Mouse (Mus musculus) myocyte (in vitro differentiated cells): ENCODE results near the gene Tjp2. TPM values are rescaled to one million over a fixed set of nuclear protein-coding genes. Genes with fewer than 3 reads are reported as not detected.

Experiments used
- H3K27me3 ChIP-seq: one replicate; pipeline ENCODE4 v1.6.1; 2011; ENCODE audit not compliant: control insufficient read depth, insufficient read depth, insufficient read length
- H3K36me3 ChIP-seq: one replicate; pipeline ENCODE4 v1.6.1; 2011; ENCODE audit not compliant: control insufficient read depth, insufficient read depth
- H3K4me2 ChIP-seq: one replicate; pipeline ENCODE4 v1.6.1; 2011; ENCODE audit warnings: low read depth, control low read depth
- H3K4me3 ChIP-seq: one replicate; pipeline ENCODE4 v1.5.1; 2011; ENCODE audit warnings: mild to moderate bottlenecking, control low read depth, moderate library complexity
- H3K79me2 ChIP-seq: one replicate; pipeline ENCODE4 v1.6.1; 2011; ENCODE audit not compliant: control insufficient read depth, insufficient read depth
- H3ac ChIP-seq: one replicate; pipeline ENCODE4 v1.6.1; 2011; ENCODE audit not compliant: control insufficient read depth, insufficient read length
- CEBPB ChIP-seq: IDR thresholded peaks from 2 replicates; pipeline ENCODE4 v1.6.1; 2011; ENCODE audit warnings: mild to moderate bottlenecking, moderate library complexity; ENCODE audit not compliant: poor library complexity, insufficient read depth, severe bottlenecking
- E2F4 ChIP-seq: IDR thresholded peaks from one replicate; pipeline ENCODE4 v1.6.1; 2011; ENCODE audit warnings: mild to moderate bottlenecking, control low read depth, moderate library complexity; ENCODE audit not compliant: insufficient read depth
- MAX ChIP-seq: IDR thresholded peaks from one replicate; pipeline ENCODE4 v1.6.1; 2011; ENCODE audit warnings: low read depth, mild to moderate bottlenecking, control low read depth
- MYOD1 ChIP-seq, 3 experiments: IDR thresholded peaks; one replicate each; pipeline ENCODE4 v1.6.1; 2011; ENCODE audit warnings: control low read depth in 2 of 3, low read depth in 2 of 3, mild to moderate bottlenecking in 2 of 3, moderate library complexity in 1 of 3; ENCODE audit not compliant: insufficient read length in 2 of 3, control insufficient read depth in 1 of 3
- MYOG ChIP-seq, 3 experiments: IDR thresholded peaks; one replicate each; pipeline ENCODE4 v1.6.1; 2011; ENCODE audit warnings: control low read depth in 2 of 3, low read depth in 2 of 3, mild to moderate bottlenecking in 2 of 3; ENCODE audit not compliant: insufficient read length in 2 of 3, control insufficient read depth in 1 of 3, insufficient read depth in 1 of 3
- POLR2A ChIP-seq: IDR thresholded peaks from one replicate; pipeline ENCODE4 v1.6.1; 2011; ENCODE audit warnings: low read depth, mild to moderate bottlenecking, control low read depth, moderate library complexity; ENCODE audit not compliant: insufficient read length
- POLR2AphosphoS2 ChIP-seq: IDR thresholded peaks from one replicate; pipeline ENCODE4 v1.6.1; 2011; ENCODE audit warnings: low read depth, control low read depth; ENCODE audit not compliant: insufficient read length
- REST ChIP-seq: IDR thresholded peaks from one replicate; pipeline ENCODE4 v1.6.1; 2011; ENCODE audit warnings: mild to moderate bottlenecking, control low read depth, moderate library complexity; ENCODE audit not compliant: insufficient read depth, insufficient read length
- SRF ChIP-seq: IDR thresholded peaks from one replicate; pipeline ENCODE4 v1.6.1; 2011; ENCODE audit warnings: low read depth; ENCODE audit not compliant: control insufficient read depth, insufficient read length
- TCF12 ChIP-seq: IDR thresholded peaks from one replicate; pipeline ENCODE4 v1.6.1; 2011; ENCODE audit warnings: mild to moderate bottlenecking, control low read depth; ENCODE audit not compliant: poor library complexity, insufficient read depth, severe bottlenecking
- TCF3 ChIP-seq: IDR thresholded peaks from one replicate; pipeline ENCODE4 v1.6.1; 2011; ENCODE audit warnings: low read depth, control low read depth; ENCODE audit not compliant: insufficient read length
- USF1 ChIP-seq: IDR thresholded peaks from one replicate; pipeline ENCODE4 v1.6.1; 2011; ENCODE audit warnings: low read depth, mild to moderate bottlenecking, control low read depth, moderate library complexity
- polyA plus RNA-seq: library from polyadenylated mRNA; unstranded; fragments of >200 nt; fragmentation: generic; extraction: Trizol; gene quantifications from one replicate; pipeline ENCODE4 v1.2.1, GENCODE M21; 2012; ENCODE audit warnings: missing spikeins

Tjp2 gene
- polyA plus RNA-seq, 1 experiment, result 5.2 TPM

DNA sequence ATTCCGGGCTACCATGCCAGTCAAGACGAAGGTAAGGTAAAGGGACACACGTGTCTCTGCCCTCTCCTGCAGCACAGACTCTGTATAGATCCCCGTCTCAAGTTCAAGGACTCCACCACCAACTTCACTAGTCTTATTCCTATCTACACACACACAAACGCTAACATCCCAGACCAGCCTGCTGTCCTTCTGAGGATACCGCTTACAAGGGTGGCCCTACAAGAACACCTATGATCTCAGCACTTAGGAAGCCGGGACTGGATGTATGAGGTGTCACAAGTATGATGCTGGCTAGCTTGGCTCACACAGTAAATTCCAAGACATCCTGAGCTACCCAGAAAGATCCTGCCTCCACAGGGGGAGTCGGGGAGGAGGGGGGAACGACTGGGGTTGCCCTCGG lies 13.7 kb downstream of the Tjp2 start:
- H3K79me2 ChIP-seq, result no peaks in the 10 kb centered on the region
- no peak overlapping the region for H3K4me3 ChIP-seq
- H3K4me2 ChIP-seq, result no peak overlapping the region
- no peak overlapping the region for H3ac ChIP-seq
- H3K36me3 ChIP-seq, result no peaks in the 10 kb centered on the region
- no peak for TF ChIP-seq MYOG (IDR thresholded peaks at IDR 0.05; ENCODE audit: control insufficient read depth in 1 of 3, insufficient read depth in 1 of 3, insufficient read length in 2 of 3, low read depth in 2 of 3)
- TF ChIP-seq TCF12, result no peak
- TF ChIP-seq E2F4, result no peak
- TF ChIP-seq REST, result no peak
- no peak for TF ChIP-seq USF1
- no peak for TF ChIP-seq SRF
- TF ChIP-seq MAX, result no peak
- no peak for TF ChIP-seq POLR2AphosphoS2
- no peak for TF ChIP-seq CEBPB
- TF ChIP-seq POLR2A, result no peak
- no peak for TF ChIP-seq TCF3
- no peaks in the 10 kb centered on the region for H3K27me3 ChIP-seq

DNA sequence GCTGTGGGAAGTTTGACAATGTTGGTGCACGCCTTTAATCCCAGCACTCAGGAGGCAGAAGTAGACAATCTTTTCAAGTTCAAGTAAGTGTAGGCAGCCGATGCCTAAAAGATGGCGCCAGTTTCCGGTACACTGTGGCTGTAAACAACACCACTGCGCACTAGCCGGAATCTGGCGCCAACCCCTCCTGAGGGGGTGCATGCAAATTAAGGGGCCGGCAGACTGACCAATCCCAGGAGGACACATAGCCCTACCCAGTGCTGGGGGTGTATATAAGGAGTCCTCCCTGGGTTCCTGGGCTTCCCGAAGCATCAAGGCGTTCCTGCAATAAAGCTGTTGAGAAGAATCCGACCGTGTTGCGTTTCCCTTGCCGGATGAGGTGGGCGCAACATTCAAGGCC lies 15.3 kb downstream of the Tjp2 start:
- Histone ChIP-seq H3K4me3 (no peak overlapping the region), H3K4me2 (no peak overlapping the region), H3K79me2 (no peaks in the 10 kb centered on the region), H3ac (no peak overlapping the region), H3K36me3 (no peaks in the 10 kb centered on the region), H3K27me3 (no peaks in the 10 kb centered on the region)
- TF ChIP-seq E2F4 (no peak), MAX (no peak), SRF (no peak), MYOD1 (IDR thresholded peaks at IDR 0.05; ENCODE audit: control insufficient read depth in 1 of 3, insufficient read length in 2 of 3, low read depth in 2 of 3) (no peak), POLR2AphosphoS2 (no peak), CEBPB (no peak), TCF3 (no peak), USF1 (no peak), MYOG (IDR thresholded peaks at IDR 0.05; ENCODE audit: control insufficient read depth in 1 of 3, insufficient read depth in 1 of 3, insufficient read length in 2 of 3, low read depth in 2 of 3) (no peak), REST (no peak), TCF12 (no peak), POLR2A (no peak)

DNA sequence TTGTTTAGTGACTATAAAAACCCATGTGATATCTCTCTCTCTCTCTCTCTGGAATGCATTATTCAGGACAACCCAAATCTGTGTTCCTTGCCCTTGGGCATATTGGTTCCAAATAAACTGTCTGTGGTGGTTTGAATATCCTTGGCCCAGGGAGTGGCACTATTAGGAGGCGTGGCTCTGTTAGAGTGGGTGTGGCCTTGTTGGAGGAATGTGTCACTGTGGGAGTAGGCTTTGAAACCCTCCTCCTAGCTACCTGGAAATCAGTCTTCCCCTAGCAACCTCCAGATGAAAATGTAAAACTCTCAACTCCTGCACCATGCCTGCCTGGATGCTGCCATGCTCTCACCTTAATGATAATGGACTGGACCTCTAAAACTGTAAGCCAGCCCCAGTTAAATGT lies 16.9 kb downstream of the Tjp2 start:
- H3K4me2 ChIP-seq, result no peak overlapping the region
- H3K27me3 ChIP-seq, result no peaks in the 10 kb centered on the region
- TF ChIP-seq TCF12 (no peak), REST (no peak), MYOD1 (IDR thresholded peaks at IDR 0.05; ENCODE audit: control insufficient read depth in 1 of 3, insufficient read length in 2 of 3, low read depth in 2 of 3) (no peak), MYOG (IDR thresholded peaks at IDR 0.05; ENCODE audit: control insufficient read depth in 1 of 3, insufficient read depth in 1 of 3, insufficient read length in 2 of 3, low read depth in 2 of 3) (no peak), POLR2AphosphoS2 (no peak), USF1 (no peak), POLR2A (no peak), SRF (no peak)
- no peak overlapping the region for H3K4me3 ChIP-seq
- H3K36me3 ChIP-seq, result no peaks in the 10 kb centered on the region
- no peaks in the 10 kb centered on the region for H3K79me2 ChIP-seq
- H3ac ChIP-seq, result no peak overlapping the region

DNA sequence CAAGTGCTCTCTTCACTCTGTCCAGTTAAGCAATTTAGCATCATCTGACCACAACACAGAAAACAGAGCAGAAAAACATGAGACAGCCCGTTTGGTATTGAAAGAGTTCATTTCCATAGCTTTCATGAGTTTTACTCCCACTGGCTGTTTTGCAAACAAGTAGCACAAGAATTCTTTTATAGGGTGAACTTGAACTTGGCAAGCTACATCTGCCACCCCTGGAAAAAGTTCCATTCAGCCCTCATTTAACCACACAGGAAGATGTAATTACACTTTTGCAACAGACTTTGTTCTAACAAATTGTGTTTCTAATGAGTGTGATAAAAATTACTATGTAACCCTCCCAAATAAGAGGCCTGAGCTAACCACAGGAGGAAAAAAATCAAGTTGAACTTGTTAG lies 19.8 kb downstream of the Tjp2 start:
- no peak for TF ChIP-seq MAX
- TF ChIP-seq MYOD1 (IDR thresholded peaks at IDR 0.05; ENCODE audit: control insufficient read depth in 1 of 3, insufficient read length in 2 of 3, low read depth in 2 of 3), result no peak
- TF ChIP-seq TCF12, result no peak
- no peak for TF ChIP-seq CEBPB
- TF ChIP-seq POLR2AphosphoS2, result no peak
- no peak for TF ChIP-seq SRF
- no peak for TF ChIP-seq MYOG (IDR thresholded peaks at IDR 0.05; ENCODE audit: control insufficient read depth in 1 of 3, insufficient read depth in 1 of 3, insufficient read length in 2 of 3, low read depth in 2 of 3)
- TF ChIP-seq E2F4, result no peak
- H3K4me2 ChIP-seq, result no peak overlapping the region
- H3K4me3 ChIP-seq, result no peak overlapping the region
- H3K27me3 ChIP-seq, result no peaks in the 10 kb centered on the region
- no peaks in the 10 kb centered on the region for H3K36me3 ChIP-seq
- H3K79me2 ChIP-seq, result no peaks in the 10 kb centered on the region
- H3ac ChIP-seq, result no peak overlapping the region

DNA sequence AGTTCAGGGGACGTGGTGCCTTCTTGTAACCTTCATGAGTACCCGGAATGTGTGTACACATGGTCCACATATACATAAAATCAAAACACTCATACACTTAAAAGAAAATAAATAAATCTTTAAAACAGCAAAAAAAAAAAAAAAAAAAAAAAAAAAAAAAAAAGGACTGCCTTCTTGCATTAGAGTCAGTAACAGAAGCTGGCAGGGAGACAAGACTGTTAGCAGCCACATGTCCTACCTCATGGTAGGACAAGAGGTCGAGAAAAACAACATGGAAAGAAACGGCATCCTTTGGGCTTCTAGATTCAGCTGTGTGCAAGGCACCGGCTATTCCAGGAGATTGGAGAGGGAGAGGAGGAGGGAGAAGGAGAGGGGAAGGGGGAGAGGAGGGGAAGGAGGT lies 23.0 kb downstream of the Tjp2 start:
- H3ac ChIP-seq, result no peak overlapping the region
- no peak overlapping the region for H3K4me3 ChIP-seq
- TF ChIP-seq POLR2A, result no peak
- no peak for TF ChIP-seq USF1
- TF ChIP-seq E2F4, result no peak
- TF ChIP-seq REST, result no peak
- TF ChIP-seq TCF3, result no peak
- no peak for TF ChIP-seq SRF
- no peak for TF ChIP-seq TCF12
- no peak for TF ChIP-seq POLR2AphosphoS2
- TF ChIP-seq MYOG (IDR thresholded peaks at IDR 0.05; ENCODE audit: control insufficient read depth in 1 of 3, insufficient read depth in 1 of 3, insufficient read length in 2 of 3, low read depth in 2 of 3), result no peak
- H3K4me2 ChIP-seq, result no peak overlapping the region
- H3K27me3 ChIP-seq, result no peaks in the 10 kb centered on the region
- no peaks in the 10 kb centered on the region for H3K79me2 ChIP-seq
- no peaks in the 10 kb centered on the region for H3K36me3 ChIP-seq
